Mouse (Mus musculus) heart, adult 2 months (tissue): ENCODE data around the gene Celf2.

Experiments
- EP300 ChIP-seq: fragments of 200-500 bp; IDR thresholded peaks from 2 replicates; pipeline ENCODE4 v1.6.1; 2011; ENCODE audit warnings: low read depth, low read length, control low read depth; ENCODE audit not compliant: insufficient read depth
- POLR2A ChIP-seq: fragments of 200-500 bp; IDR thresholded peaks from 2 replicates; pipeline ENCODE4 v1.6.1; 2011; ENCODE audit warnings: mild to moderate bottlenecking, low read depth, low read length, control low read depth; ENCODE audit not compliant: insufficient read depth

DNA sequence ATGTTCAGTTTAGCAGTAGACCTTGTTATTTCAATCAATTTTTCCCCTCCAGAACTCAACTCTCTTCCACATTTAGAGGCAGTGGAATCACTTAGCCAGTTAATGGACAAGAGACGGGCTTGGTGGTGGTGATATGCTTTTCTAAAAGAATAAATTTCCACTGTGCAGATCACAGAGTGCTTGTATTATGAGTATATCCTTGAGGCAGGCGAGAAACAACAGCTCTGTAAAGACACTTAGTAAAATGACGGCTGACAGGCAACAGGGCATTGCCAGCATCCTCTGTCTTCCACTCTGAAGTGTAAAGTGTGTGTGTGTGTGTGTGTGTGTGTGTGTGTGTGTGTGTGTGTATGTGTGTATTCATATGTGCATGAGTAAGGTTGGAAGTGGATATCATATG lies 362.1 kb downstream of the Celf2 start:
- TF ChIP-seq EP300 (no peak), POLR2A (no peak)
